Mouse (Mus musculus) neural tube, embryonic 11.5 days (tissue): ENCODE measurements around the gene Slc11a2. TPM values are rescaled to one million over a fixed set of nuclear protein-coding genes. Genes with fewer than 3 reads are reported as not detected.

ENCODE experiments used
- ATAC-seq: fragments of 200-750 bp; cut with Nextera tagmentation; 2 replicates; pipeline ENCODE4 v1.8.0; 2017; ENCODE audit warnings: moderate number of reproducible peaks, mild to moderate bottlenecking, moderate TSS enrichment, moderate library complexity; ENCODE audit not compliant: insufficient read depth, low FRiP score, low TSS enrichment
- DNase-seq: peaks from one replicate; pipeline ENCODE4 v3.0.0-alpha.2; 2015; ENCODE audit warnings: low spot score
- H3K27ac ChIP-seq: fragments of 300-500 bp; sonication (generic); 2 replicates; pipeline ENCODE4 v1.5.1; 2014; ENCODE audit warnings: low read depth, mild to moderate bottlenecking, low read length
- H3K27me3 ChIP-seq: fragments of 300-500 bp; sonication (generic); 2 replicates; pipeline ENCODE4 v1.6.1; 2014; ENCODE audit warnings: mild to moderate bottlenecking, low read length, mixed read lengths; ENCODE audit not compliant: control insufficient read depth, insufficient read depth
- H3K36me3 ChIP-seq: fragments of 300-500 bp; sonication (generic); 2 replicates; pipeline ENCODE4 v1.6.1; 2014; ENCODE audit warnings: mild to moderate bottlenecking, low read length, moderate library complexity, mixed read lengths; ENCODE audit not compliant: control insufficient read depth, insufficient read depth
- H3K4me1 ChIP-seq: fragments of 300-500 bp; sonication (generic); 2 replicates; pipeline ENCODE4 v1.6.1; 2014; ENCODE audit warnings: low read length, mixed read lengths; ENCODE audit not compliant: control insufficient read depth, insufficient read depth
- H3K4me2 ChIP-seq: fragments of 300-500 bp; sonication (generic); 2 replicates; pipeline ENCODE4 v1.6.1; 2014; ENCODE audit warnings: low read depth, mild to moderate bottlenecking, moderate library complexity
- H3K4me3 ChIP-seq: fragments of 300-500 bp; sonication (generic); 2 replicates; pipeline ENCODE4 v1.5.1; 2014; ENCODE audit warnings: low read depth, low read length
- H3K9ac ChIP-seq: fragments of 300-500 bp; sonication (generic); 2 replicates; pipeline ENCODE4 v1.6.1; 2014; ENCODE audit warnings: mild to moderate bottlenecking, low read length
- H3K9me3 ChIP-seq: fragments of 300-500 bp; sonication (generic); 2 replicates; pipeline ENCODE4 v1.6.1; 2016; ENCODE audit warnings: low read length; ENCODE audit not compliant: control insufficient read depth
- WGBS: fragments of 180-500 bp; shearing (Covaris S2); extraction: QIAGEN DNeasy Blood & Tissue Kit; methylation state at CpG from one replicate; pipeline ENCODE4 v1.1.7; 2014; 5-methylcytosine and 5-hydroxymethylcytosine counted together
- polyA plus RNA-seq: library from polyadenylated mRNA; unstranded; fragments of >200 nt; fragmentation: Nextera tagmentation; extraction: Ambion mirVana; gene quantifications from 2 replicates; pipeline ENCODE4 v1.2.1, GENCODE M21; 2014

Slc11a2 gene
- polyA plus RNA-seq, 1 experiment from 2014 or later: 21.6 TPM

GRCm38 (mm10) chr15:100448572-100448971, 23.7 kb upstream of the Slc11a2 start:
- no peak overlapping the region for H3K4me2 ChIP-seq
- no peak for ATAC-seq
- no peak for DNase-seq
- no peaks in the 10 kb centered on the region for H3K36me3 ChIP-seq
- no peaks in the 10 kb centered on the region for H3K27me3 ChIP-seq
- no peaks in the 10 kb centered on the region for H3K4me1 ChIP-seq
- H3K9me3 ChIP-seq: no peaks in the 10 kb centered on the region
- 71% methylated on average over 4 of the region's 4 CpGs for WGBS
- H3K9ac ChIP-seq: no peak overlapping the region
- H3K27ac ChIP-seq: no peak overlapping the region
- no peak overlapping the region for H3K4me3 ChIP-seq

DNA sequence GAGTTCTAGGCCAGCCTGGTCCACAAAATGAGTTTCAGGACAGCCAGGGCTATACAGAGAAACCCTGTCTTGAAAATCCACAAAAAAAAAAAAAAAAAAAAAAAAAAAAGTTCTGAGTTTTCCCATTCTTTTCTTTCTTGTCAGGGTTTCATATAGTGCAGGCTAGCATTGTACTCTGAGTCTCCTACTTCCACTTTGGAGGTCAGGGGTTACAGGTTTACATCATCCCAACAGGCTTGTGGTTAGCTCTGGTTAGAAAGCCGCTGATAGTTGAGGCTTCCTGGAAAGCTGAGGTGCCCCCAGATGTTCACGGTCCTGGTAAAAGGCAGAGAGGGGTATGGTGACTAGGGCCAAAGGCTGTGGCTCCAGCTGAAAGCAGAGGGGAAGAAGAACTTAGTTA, 22.0 kb upstream of the Slc11a2 start:
- Histone ChIP-seq H3K4me1 (no peaks in the 10 kb centered on the region), H3K27me3 (no peaks in the 10 kb centered on the region), H3K4me2 (no peak overlapping the region), H3K4me3 (no peak overlapping the region), H3K9me3 (no peaks in the 10 kb centered on the region), H3K27ac (no peak overlapping the region), H3K36me3 (no peaks in the 10 kb centered on the region), H3K9ac (no peak overlapping the region)
- DNase-seq (no peak), ATAC-seq (no peak)
- WGBS: 74% methylated on average over 2 of the region's 2 CpGs

DNA sequence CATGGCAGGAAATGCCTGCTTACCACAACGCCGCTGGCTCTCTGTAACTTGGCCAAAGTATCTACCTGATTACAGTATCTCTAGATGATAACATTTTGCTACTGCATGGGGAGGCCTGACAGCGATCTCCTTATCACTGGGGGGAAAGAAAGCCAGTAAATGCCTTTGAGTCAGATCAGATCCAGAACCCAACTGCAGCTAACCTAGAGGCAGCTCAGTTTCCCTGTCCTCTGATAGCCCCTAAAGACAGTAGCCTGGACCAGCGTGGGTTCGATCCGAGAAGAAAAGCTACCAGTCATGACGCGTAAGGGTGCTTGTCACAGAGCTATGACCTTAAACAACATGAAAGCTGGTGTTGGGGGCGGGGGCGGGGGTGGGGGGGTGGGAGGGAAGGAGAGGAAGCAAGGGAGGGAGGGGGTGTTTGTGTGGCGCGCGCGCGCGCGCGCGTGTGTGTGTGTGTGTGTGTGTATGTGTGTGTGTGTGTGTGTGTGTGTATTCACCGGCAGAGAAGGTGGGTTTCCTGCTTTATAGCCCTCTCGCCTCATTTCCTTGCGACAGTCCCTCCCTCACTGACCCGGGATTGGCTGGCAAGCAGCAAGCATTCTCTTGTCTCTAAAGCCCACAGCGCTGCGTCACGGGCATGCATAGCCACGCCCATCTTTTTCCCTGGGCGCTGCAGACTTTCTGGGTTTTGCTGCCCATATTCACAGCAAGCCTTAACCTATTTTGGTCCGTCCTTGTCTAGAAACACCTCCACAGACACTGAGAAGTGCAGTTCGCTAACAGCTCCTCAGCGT, 18.5 kb upstream of the Slc11a2 start:
- Histone ChIP-seq H3K9me3 (no peaks in the 10 kb centered on the region), H3K27me3 (no peaks in the 10 kb centered on the region), H3K36me3 (no peaks in the 10 kb centered on the region), H3K9ac (peak overlapping the region; percentile 63), H3K4me1 (no peaks in the 10 kb centered on the region), H3K4me2 (peak overlapping the region; percentile 47), H3K27ac (no peak overlapping the region), H3K4me3 (peak overlapping the region; percentile 30)
- DNase-seq (peak; percentile 90), ATAC-seq (peak; percentile 90)
- 10% methylated on average over 20 of the region's 31 CpGs for WGBS

GRCm38 (mm10) chr15:100436518-100436917, 11.6 kb upstream of the Slc11a2 start:
- no peaks in the 10 kb centered on the region for H3K4me1 ChIP-seq
- no peak overlapping the region for H3K9ac ChIP-seq
- H3K27me3 ChIP-seq: no peaks in the 10 kb centered on the region
- H3K4me3 ChIP-seq: no peak overlapping the region
- H3K9me3 ChIP-seq: no peaks in the 10 kb centered on the region
- H3K36me3 ChIP-seq: no peaks in the 10 kb centered on the region
- no peak overlapping the region for H3K4me2 ChIP-seq
- H3K27ac ChIP-seq: no peak overlapping the region
- 70% methylated on average over 10 of the region's 10 CpGs for WGBS
- DNase-seq (no peak), ATAC-seq (no peak)

GRCm38 (mm10) chr15:100436112-100436511, 11.2 kb upstream of the Slc11a2 start:
- 91% methylated on average over 4 of the region's 4 CpGs for WGBS
- H3K9ac ChIP-seq: no peak overlapping the region
- H3K4me3 ChIP-seq: no peak overlapping the region
- no peaks in the 10 kb centered on the region for H3K27me3 ChIP-seq
- H3K27ac ChIP-seq: no peak overlapping the region
- ATAC-seq (no peak), DNase-seq (no peak)
- no peak overlapping the region for H3K4me2 ChIP-seq
- no peaks in the 10 kb centered on the region for H3K36me3 ChIP-seq
- no peaks in the 10 kb centered on the region for H3K4me1 ChIP-seq
- H3K9me3 ChIP-seq: no peaks in the 10 kb centered on the region

DNA sequence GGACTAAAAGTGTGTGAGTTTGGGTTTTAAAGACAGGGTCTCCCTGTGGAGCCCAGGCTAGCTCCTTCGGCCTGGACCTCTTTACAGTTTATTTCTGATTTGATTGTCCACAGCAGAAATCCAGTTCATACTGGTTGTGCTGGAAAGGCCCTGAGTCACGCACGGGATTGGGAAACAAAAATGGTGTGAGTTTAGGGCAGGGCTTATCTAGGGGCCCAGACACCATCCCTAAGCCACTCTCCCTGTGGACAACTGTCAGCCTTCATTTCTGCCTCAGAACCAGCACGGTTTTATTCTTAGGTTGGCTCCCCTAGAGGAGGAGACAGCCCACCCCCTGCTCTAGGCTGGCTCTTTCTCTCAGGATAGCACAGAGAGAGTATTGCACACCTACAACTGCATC, 8.4 kb upstream of the Slc11a2 start:
- H3K4me3 ChIP-seq: no peak overlapping the region
- H3K4me1 ChIP-seq: no peaks in the 10 kb centered on the region
- ATAC-seq: no peak
- H3K27ac ChIP-seq: no peak overlapping the region
- no peak for DNase-seq
- no peaks in the 10 kb centered on the region for H3K9me3 ChIP-seq
- no peak overlapping the region for H3K9ac ChIP-seq
- H3K36me3 ChIP-seq: no peaks in the 10 kb centered on the region
- 70% methylated on average over 4 of the region's 4 CpGs for whole genome bisulfite sequencing
- no peaks in the 10 kb centered on the region for H3K27me3 ChIP-seq
- no peak overlapping the region for H3K4me2 ChIP-seq

DNA sequence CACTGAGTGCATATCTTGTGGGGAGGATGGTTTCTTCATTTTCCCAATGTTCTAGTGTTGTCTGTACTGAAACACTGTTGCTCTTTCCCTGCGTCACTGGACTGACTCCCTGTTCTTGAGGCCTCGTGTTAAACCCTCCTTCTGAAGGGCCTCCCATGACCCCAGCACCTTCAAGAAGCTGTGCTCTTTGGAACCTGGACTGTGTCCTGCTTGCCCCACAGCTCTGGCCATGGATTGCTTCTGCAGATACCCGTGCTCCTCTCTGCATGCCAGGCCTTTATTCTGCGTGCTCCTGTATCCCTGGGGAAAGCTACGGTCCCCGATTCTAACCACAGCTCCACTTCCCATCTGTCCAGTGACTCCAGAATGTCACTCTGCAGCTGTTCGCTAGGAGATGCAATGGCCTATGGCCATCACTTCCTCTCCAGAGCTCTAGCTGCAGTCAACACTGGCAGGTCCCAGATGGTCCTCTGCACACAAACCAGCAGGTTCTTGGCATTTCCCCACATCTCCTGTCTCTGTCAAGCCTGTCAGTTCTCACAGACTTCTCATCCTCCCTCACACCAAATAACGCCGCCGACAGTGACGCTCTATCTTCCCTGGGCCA, 5.2 kb upstream of the Slc11a2 start:
- Histone ChIP-seq H3K27me3 (peaks cover 5% of the 10 kb centered on the region), H3K9ac (no peak overlapping the region), H3K4me2 (no peak overlapping the region), H3K4me1 (no peaks in the 10 kb centered on the region), H3K9me3 (no peaks in the 10 kb centered on the region), H3K4me3 (no peak overlapping the region), H3K36me3 (no peaks in the 10 kb centered on the region), H3K27ac (no peak overlapping the region)
- 81% methylated on average over 11 of the region's 11 CpGs for WGBS
- no peak for ATAC-seq
- DNase-seq: no peak

DNA sequence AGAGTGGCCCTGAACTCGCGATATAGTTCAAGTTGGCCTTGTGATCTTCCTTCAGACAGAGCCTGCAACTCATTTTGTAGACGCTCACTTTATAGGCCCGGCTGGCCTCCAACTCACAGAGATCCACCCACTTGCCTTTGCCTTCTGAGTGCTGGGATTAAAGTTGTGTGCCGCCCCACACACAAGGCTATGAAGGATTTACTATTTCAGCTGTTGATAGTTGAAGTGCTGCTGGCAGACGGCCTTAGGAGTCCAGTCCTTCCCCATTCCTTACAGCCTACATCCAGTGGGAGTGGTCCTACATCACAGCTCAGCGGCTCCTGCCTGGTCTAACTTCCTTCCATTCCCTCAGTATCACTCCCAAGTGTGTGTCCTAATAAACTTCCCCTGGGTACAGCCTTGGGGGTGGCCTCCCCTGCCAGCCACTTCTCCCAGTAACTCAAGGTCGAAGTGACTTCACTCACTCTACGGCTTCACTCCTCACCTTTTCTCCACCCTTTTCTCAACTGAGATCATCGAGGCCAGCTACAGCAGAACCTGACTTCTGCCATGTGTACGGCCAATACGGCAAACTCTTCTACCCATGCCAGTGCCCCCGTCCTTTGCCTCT, 3.5 kb upstream of the Slc11a2 start:
- no peak for ATAC-seq
- H3K9me3 ChIP-seq: no peaks in the 10 kb centered on the region
- no peak overlapping the region for H3K27ac ChIP-seq
- WGBS: 82% methylated on average over 13 of the region's 13 CpGs
- H3K27me3 ChIP-seq: peaks cover 17% of the 10 kb centered on the region
- peaks cover 3% of the 10 kb centered on the region; the same call in 1 of the 2 replicates for H3K4me1 ChIP-seq
- no peak overlapping the region for H3K4me3 ChIP-seq
- no peak for DNase-seq
- no peaks in the 10 kb centered on the region for H3K36me3 ChIP-seq
- H3K9ac ChIP-seq: no peak overlapping the region
- no peak overlapping the region for H3K4me2 ChIP-seq
